Mouse (Mus musculus) mesoderm, embryonic 11.5 days (tissue): Measurements from ENCODE around the gene Pdcd4.
"Not testable (repeated sequence)": the region's sequence is repeated elsewhere in the genome, so short reads cannot be mapped to it uniquely, and the experiment has no call there.

Experiments used
- DNase-seq: peaks from one replicate; pipeline ENCODE4 v3.0.0-alpha.2; 2012; ENCODE audit warnings: low read depth, low spot score

The Pdcd4 gene

DNA sequence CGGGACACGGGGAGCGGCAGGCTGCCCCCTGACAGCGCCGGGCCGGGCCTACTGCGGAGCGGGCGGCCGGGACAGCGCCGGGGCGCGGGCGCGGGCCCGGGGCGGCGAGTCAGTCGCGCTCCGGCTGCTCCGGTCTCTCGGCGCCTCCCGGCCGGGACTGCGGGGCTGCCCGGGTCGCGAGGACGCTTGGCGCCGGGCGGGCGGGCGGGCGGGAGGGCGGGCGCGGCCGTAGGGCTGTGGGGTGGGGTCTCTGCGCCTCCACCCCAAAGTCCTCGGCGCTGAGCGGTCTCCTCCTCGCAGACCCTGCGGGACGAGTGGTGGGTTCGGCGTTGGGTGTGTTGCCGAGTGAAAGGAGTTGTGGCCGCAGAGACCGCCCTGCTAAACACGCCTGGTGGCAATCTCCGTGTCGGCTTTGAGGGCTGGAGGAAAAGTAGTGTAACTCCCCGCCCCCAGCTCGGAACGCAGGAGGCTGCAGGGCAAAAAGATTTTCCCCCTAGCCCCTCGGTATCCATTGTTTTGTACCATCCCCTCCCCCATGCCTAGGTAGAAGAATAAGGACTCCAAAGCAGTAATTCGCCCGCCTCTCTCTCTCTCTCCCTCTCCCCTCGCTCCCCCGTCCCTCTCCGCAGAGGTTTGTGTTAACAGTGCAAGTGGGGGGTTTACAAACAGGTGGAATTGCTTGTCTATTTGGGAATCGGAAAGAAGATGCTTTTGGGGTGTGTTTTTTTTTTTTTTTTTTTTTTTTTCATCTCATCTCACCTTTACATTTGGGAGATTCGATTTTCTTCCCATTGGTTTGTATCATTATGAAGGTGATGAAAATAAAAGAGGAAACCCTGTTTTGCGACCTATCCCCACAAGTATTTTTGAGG lies 53.4 kb downstream of the Pdcd4 start:
- DNase-seq = peak; percentile 75

DNA sequence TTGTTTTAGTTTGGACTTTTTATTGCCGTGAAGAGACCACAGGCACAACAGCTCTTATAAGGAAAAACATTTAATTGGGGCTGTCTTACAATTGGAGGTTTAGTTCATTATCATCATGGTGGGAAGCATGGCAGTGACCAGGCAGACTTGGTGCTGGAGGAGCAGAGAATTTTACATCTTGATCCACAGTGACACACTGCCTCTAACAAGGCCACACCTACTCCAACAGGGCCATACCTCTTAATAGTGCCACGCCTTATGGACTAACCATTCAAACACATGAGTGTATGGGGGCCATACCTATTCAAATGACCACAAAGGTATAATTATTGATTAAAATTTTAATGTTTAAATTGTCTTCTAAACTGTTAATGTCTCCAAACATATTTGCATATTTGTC lies 65.5 kb downstream of the Pdcd4 start:
- no peak for DNase-seq

DNA sequence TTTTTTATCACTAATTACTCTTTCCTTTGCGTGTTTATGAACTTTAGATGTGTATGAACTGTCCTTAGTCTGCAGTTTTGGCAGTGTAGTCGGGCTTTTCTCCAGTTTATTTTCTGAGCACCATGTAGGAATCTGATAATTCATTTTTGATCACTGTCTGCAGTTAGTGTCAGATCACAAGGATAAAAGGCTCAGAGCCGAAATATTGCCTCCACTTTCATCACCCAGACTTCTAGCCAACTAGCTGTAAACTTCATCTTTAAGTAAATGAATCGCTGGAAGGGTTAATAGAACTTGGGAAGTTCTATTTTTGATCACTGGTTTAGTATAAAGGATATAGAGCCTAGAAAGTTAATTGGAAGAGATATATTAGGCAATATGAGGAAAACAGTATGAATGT lies 70.5 kb downstream of the Pdcd4 start:
- DNase-seq = no peak

DNA sequence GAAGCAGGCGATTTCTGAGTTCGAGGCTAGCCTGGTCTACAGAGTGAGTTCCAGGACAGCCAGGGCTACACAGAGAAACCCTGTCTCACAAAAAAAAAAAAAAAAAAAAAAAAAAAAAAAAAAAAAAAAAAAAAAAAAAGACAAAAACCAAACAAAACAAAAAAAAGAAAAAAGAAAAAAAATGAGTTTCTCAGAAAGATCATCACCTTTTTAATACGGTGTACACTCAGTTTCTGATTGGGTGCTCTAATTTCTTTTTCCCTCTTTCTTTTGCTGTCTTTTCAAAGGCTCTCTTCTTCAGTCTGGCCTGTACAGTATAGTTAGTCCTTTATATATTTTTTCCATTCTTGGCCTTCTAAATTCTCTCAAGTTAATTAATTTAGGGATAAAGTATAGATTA lies 72.3 kb downstream of the Pdcd4 start:
- DNase-seq = not testable (repeated sequence)

DNA sequence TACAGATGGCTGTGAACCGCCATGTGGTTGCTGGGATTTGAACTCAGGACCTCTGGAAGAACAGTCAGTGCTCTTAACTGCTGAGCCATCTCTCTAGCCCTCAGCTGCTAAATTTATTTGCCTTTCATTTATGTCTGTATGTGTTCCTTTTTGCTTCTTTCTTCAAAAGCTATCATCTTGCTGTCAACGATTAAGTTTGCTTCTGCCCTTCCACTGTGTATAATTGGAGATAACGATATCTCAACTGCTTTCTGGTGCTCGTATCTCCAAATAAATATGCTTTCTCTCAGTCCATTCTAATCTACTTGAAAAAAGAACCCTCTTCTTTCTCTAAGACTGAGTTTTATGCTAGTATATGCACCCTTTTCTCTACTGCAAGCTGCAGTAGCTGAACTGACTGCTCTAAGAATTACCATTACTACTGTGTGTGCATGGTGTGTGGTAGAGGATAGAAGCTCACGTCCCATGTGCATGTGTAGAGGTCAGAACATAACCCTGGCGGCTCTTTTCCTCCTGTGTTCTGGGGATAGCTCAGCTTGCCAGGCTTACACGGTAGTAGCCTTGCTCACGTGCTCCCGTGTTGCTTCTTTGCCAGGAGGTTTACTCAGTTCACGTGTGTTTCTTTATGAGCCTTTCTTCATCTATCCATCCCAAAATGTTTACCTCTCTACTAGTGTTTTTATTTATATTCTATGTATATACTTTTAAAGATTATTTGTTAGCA lies 73.0 kb downstream of the Pdcd4 start:
- no peak for DNase-seq

DNA sequence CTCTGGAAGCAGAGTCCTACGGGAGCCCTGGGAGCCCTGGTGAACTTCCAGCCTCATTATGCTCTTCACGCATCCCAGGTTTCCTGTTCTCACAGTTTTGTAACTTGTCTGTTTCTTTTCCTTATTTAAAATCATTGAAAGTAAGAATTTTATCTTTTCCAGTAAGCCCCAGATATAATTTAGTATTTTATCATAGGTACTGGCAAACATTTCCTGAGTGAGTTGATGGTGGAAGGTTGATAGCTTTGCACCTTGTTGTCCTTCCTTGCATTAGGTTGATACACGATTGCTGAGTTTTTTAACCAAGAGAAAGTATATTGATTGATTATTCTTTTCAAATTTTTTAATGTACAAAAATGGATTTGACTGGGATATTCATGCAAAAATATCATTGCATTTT lies 77.2 kb downstream of the Pdcd4 start:
- no peak for DNase-seq

DNA sequence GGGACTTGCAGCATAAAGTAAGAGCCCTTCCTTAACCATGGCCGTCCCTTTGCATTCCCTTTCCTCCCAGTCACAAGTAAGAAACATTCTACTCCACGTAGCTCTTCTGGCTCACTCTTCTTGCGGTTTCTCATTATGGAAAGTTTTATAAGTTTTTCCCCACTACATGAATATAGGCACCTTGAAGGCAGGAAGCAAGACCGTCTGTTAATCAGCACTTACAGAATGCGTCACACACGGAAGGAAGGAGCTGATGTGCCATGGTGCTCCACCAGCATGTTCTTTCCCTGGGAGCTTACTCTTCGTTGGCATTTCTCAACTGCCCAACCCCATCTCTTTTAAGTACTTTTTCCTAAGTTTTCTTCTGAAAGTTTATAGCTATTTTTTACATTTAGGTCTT lies 79.9 kb downstream of the Pdcd4 start:
- peak; percentile 7 for DNase-seq

DNA sequence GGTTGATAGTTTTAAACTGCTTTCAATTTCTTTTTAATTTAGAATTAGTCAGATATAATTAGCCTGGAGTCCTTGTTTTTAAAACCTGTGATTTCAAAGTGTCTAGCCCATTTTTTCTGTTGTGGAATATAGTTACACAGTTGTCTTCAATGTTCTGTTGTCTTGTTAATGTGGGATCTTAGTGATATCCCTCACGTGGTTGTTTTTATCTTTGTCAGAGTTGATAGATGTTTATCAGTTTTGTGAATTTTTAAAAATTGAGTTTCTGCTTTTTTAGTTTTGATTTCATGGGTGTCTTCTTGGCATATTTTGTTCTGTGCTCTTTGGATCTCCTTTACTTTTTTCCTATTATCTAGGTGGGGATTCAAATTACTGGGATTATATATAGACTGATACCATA lies 81.6 kb downstream of the Pdcd4 start:
- no peak for DNase-seq
